Mouse (Mus musculus) thymus, adult 18-20 months (tissue): ENCODE results near the gene Gm6803.
"Not testable (repeated sequence)": the region's sequence is repeated elsewhere in the genome, so short reads cannot be mapped to it uniquely, and the experiment has no call there.

ENCODE experiments used
- DNase-seq, 2 experiments: peaks; one replicate each; pipeline ENCODE4 v3.0.0; 2022; ENCODE audit warnings: mixed read lengths in 2 of 2

The Gm6803 gene

GRCm38 (mm10) chr12:88018671-88019070, at the start of gene Gm6803:
TSS of gene Gm6803 (minus strand) at chr12:88018771.
- not testable (repeated sequence) for DNase-seq

- not testable (repeated sequence) for DNase-seq
Measured at GRCm38 (mm10) chr12:88045226-88045625, 26.7 kb upstream of the Gm6803 start.

- DNase-seq, result not testable (repeated sequence)
Measured at GRCm38 (mm10) chr12:88039703-88040102, 21.1 kb upstream of the Gm6803 start.

GRCm38 (mm10) chr12:88039062-88039461, 20.5 kb upstream of the Gm6803 start:
- DNase-seq, result not testable (repeated sequence)

- DNase-seq, result not testable (repeated sequence)
Measured at GRCm38 (mm10) chr12:88032250-88032649, 13.7 kb upstream of the Gm6803 start.

- not testable (repeated sequence) for DNase-seq
Measured at GRCm38 (mm10) chr12:88026704-88027103, 8.1 kb upstream of the Gm6803 start, which contains the start of gene Gm2056. TSS of gene Gm2056 (plus strand) at chr12:88027004.

- DNase-seq, result not testable (repeated sequence)
Measured at GRCm38 (mm10) chr12:88011548-88011947, 7.0 kb downstream of the Gm6803 start, which contains the start of gene Gm2075. TSS of gene Gm2075 (plus strand) at chr12:88011848.

GRCm38 (mm10) chr12:88004118-88004517, 14.5 kb downstream of the Gm6803 start:
- DNase-seq, result not testable (repeated sequence)

- DNase-seq, result not testable (repeated sequence)
Measured at GRCm38 (mm10) chr12:87984000-87984399, 34.6 kb downstream of the Gm6803 start.
